Mouse (Mus musculus) kidney, postnatal 14 days (tissue): ENCODE data around the gene Fam216b.

Experiments
- DNase-seq: peaks from one replicate; pipeline ENCODE4 v3.0.0; 2022; ENCODE audit warnings: mixed read lengths

The Fam216b gene

DNA sequence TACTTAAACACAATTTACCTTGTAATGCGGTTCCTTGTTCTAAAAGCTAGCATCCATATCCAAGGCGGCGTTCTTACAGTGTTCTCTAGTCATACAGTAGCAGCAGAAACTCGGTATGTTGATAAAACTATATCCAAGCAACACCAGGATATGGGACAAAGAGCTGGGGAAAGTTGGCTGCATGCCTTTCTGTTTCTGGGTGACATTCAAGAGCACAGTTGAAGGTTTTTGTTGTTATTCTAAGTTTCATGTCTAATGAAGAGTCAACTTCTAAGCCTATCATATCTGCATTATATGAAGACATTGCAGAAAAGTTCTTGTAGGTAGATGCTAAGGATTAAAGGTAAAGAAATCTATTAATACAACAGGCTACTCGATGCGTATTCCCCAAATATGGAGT is at the start of gene Fam216b:
Fam216b (minus strand) TSS at position 101 of the 400 bp plus-strand sequence.
- DNase-seq = no peak

DNA sequence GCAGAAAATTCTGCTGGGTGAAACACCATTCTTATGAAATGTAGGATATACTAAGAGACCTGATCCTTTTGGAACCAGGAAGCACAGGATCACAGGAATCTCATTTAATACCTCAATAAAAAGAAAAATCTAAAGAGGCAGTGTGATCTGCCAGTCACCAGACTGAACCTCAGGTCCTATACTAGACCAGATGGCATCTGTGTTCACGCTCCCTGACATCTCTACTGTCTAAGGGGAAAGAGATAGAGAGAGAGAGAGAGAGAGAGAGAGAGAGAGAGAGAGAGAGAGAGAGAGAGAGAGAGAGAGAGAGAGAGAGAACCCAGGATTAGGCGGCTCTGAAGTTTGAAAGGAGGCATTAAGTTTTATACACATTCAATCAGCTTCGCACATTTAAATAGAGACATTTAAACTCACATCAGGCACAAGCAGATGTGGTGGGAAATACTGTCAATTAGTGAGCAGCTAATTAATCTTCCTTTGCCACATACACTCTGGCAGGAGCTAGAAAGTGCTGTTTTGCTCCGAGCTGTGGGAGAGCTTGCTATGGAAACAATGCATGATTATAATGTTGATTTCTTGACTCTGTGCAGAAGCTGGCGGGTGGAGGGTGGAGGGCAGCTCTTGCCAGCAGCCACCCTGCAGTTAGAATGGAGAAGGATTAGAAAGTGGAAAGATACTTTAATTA is 43.7 kb upstream of the Fam216b start:
- no peak for DNase-seq

DNA sequence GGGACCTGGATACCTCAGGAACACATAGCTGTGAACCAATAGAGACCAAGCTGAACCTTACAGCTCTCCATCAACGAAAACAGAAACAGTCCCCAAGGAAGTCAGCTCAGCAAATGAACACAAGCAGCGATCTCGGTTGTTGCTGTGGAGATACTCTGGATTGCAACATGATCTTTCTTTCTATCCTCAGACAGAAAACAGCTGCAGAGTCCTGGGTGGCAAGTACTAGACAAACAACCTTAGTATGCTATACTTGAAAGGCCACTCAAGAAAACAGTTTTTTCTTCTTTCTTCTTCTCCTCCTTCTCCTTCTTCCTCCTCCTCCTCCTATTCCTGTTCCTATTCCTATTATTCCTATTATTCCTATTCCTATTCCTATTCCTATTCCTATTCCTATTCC is 37.9 kb upstream of the Fam216b start:
- DNase-seq = no peak

DNA sequence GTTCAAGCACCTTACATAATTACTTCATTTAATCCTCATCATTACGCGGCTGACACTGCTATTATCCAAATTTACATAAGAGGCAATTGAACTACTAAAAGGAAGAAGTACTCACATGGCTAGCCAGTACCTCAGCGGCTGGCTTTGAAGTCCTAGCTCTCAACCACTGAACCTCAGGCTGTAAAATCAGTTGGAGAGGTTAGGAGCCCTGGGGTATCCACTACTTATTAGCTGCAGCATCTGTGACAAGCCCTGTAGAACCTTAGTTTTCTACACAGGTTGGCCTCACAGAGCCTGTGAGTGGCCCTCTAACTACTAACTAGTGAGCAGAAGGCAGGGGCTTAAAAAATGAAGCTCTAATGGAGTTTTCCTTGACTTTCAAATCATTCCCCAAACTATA is 31.5 kb upstream of the Fam216b start:
- no peak for DNase-seq

- DNase-seq = no peak
Observed at GRCm38 (mm10) chr14:78119449-78120200, 30.8 kb upstream of the Fam216b start.

DNA sequence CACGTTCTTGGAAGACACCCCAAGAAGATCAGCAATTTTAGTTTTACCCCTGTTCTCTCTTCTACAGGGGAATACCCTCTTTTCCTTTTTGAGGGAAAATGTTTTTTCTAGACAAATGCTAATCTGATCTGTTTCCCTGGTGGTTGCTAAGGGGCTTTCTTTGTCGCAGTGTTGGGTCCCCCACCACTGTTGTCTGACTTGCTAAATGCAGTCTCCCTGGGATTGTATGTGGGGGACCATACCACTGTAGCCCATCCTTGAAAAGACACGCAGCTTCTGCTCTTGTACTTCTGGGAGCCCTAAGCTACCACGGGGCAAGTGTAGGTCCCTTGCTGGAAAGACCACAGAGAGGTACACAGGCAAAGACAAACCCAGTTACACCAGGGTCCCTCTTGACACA is 28.9 kb upstream of the Fam216b start:
- no peak for DNase-seq

GRCm38 (mm10) chr14:78117268-78117667 is 28.5 kb upstream of the Fam216b start:
- DNase-seq = no peak

DNA sequence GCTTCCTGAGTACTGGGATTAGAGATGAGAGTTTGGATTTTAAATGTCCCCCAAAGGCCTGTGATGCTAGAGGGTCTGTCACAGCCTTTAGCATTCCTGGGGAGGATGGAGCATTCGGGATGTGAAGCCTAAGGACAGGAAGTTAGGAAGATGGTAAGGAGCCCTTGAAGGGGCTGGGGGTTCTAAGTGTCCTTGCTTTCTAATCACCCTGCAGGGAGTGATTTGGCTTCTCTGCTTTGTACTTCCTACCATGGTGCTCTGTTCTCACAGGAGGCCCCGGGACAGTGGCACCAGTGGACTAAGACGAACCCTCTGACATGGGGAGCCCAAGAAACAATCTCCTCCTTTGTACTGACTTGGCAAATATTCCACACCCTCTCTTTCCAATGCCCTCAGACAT is 23.7 kb upstream of the Fam216b start:
- no peak for DNase-seq

GRCm38 (mm10) chr14:78110871-78111270 is 22.1 kb upstream of the Fam216b start:
- DNase-seq = no peak

DNA sequence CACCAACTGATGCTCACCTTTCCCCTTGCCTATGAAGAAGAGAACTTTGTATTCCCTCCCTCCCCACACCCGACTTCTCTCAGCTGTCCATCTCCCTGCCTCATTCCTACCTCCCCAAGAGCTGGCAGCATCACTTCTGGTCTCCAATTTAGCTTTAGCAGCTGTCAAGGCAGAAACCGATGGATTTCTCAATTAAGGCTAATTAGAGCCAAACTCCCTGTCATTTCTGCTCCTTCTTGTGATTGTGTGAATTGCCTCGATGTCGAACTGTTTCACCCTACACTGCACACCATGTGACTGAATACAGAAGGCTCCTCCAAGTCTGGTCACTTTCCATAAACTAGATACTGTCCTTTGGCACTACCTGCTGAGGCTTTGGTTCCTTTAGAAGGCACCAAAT is 20.6 kb upstream of the Fam216b start:
- DNase-seq = no peak

DNA sequence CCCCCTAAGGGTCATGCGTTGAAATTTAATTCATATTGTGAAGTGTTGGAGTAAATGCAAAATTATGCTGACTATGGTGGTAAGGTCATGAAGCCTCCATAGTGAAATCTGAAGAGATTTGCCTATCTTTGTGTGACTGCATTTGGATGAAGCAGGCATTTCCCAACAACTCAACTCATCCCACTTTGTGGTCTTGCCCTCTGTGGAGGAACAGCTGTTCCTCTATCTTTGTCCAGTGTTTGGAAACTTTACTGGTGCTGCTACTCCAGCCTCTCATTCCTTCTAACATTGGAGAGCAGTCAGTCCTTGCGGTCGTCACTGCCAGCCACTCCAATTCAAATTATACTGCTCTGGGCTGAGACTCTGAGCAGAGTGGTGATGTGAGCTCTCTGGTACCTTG is 19.6 kb upstream of the Fam216b start:
- DNase-seq = no peak

GRCm38 (mm10) chr14:78089591-78089990 is 784 bp upstream of the Fam216b start:
- DNase-seq = no peak

GRCm38 (mm10) chr14:78083465-78083864 is 5.3 kb downstream of the Fam216b start:
- DNase-seq = no peak

DNA sequence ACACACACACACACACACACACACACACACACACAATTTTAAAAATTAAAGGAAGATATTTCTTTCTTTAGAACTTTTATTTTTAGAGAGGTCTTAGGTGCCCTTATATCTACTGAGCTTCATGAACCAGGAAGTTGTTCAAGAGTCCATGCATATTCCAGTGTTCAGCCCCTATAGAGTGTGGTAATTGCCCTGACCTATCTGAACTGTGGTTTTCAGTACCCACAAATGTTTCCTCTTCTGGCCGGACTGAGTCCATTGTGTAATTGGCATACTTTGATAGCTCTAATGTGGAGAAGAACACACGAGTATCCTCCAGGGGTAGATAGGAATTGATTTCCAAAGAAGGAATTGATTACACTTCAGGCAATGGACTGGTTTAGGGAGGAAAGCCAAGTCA is 11.3 kb downstream of the Fam216b start:
- DNase-seq = no peak

DNA sequence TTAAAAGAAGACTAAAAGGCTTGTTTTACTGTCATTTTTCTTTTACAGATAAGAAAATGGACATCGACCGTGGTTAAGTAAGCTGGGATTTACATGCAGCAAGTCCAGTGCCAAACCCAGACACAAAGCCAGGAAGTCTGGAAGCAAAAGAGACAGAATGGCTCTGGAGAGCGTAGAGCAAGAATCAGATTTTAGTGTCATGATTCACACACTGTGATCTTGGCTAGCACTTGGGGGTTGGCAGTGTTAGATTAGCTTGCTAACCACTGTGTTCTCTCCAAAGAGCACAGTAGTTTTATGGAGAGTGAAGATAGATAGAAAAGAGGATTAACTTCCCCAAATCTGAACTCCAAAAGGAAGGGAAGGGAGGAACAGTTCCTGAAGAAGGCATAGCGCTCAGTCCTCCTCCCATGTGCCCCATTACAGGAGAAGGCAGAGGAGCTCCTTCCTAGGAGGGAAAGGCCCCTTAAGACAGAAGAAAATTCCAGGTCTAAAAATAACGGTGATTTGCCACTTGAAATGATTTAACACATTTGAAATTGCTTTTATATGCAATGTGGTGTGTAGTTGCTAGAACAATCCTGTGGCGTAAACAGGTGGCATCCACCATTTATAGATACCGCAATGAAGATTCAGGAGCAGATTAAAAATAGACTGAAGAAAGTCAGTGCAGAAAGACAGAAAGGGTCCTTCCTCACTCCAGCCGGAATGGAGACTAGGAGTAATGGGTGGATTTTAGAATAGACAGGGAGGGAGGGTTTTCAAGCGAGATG is 22.7 kb downstream of the Fam216b start:
- no peak for DNase-seq

- peak; percentile 6 for DNase-seq
Observed at GRCm38 (mm10) chr14:78062484-78062883, 26.3 kb downstream of the Fam216b start.

GRCm38 (mm10) chr14:78060609-78060951 is 28.2 kb downstream of the Fam216b start:
- no peak for DNase-seq

- DNase-seq = no peak
Observed at GRCm38 (mm10) chr14:78059878-78060608, 28.8 kb downstream of the Fam216b start.

GRCm38 (mm10) chr14:78057362-78057761 is 31.4 kb downstream of the Fam216b start:
- DNase-seq = no peak

- no peak for DNase-seq
Observed at GRCm38 (mm10) chr14:78056371-78056770, 32.4 kb downstream of the Fam216b start.

- DNase-seq = no peak
Observed at GRCm38 (mm10) chr14:78048674-78049073, 40.1 kb downstream of the Fam216b start.

GRCm38 (mm10) chr14:78048258-78048657 is 40.5 kb downstream of the Fam216b start:
- DNase-seq = no peak

- DNase-seq = no peak
Observed at GRCm38 (mm10) chr14:78043079-78043478, 45.7 kb downstream of the Fam216b start.
